Mouse (Mus musculus): ENCODE measurements around the gene Hoxb5. TPM values are rescaled to one million over a fixed set of nuclear protein-coding genes. Genes with fewer than 3 reads are reported as not detected.

The Hoxb5 gene
- total RNA-seq, 2 experiments from 2014 or later = 0.19 to 0.22 TPM

GRCm38 (mm10) chr11:96314671-96315343 is 11.7 kb downstream of the Hoxb5 start:
- peak in 1 of 2 experiments; percentile 30 for DNase-seq
- intact Hi-C loops (cut with DNase I) = loop anchor here (2.0 kb wide), 1 partner anchor 38 kb away; no protein-coding TSS in a partner anchor

GRCm38 (mm10) chr11:96315344-96315681 is 12.2 kb downstream of the Hoxb5 start:
- no peak for DNase-seq
- intact Hi-C loops (cut with DNase I) = loop anchor here (2.0 kb wide), 1 partner anchor 37 kb away; no protein-coding TSS in a partner anchor

- intact Hi-C loops (cut with DNase I) = no loop called here
- no peak for DNase-seq
Observed at GRCm38 (mm10) chr11:96316696-96317607, 13.8 kb downstream of the Hoxb5 start.

DNA sequence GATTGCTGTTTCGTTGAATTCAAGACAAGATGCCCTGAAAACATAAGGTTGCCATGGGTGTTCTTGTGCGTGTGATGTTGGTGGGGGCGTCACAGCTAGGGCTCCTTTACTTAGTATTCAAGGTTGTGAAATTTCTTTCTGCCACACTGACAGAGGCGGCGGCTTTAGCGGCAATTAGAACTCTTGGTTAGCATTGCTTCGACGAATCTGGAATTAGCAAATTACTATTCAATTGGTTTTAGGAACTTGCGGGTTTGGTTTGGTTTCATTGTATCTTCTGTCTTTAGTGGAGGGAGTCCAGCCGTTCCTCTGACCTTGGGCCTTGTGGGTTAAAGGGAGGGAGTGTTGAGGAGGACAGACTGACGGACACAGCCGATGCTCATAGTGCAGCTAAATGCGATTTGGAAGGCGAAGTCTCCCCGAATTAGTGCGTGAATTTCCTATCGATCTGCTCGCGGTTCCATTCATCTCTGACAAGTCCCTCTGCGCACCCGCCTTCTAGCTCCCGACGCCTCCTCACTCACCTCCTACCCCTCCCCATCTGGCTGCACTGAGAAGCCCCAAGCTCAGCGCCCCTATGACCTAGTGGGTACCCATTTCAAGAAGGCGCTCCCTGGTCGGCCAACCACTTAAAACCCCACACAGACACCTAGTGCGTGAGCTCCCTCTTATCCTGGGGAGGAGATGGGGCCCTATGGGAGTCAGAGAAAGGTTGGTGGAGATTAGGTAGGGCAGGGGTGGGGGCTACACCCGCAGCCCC is 14.7 kb downstream of the Hoxb5 start, which contains the start of gene Hoxb4:
Hoxb4 (plus strand) TSS at position 660 of the 760 bp plus-strand sequence.
- DNase-seq = no peak
- intact Hi-C loops (cut with DNase I) = no loop called here

DNA sequence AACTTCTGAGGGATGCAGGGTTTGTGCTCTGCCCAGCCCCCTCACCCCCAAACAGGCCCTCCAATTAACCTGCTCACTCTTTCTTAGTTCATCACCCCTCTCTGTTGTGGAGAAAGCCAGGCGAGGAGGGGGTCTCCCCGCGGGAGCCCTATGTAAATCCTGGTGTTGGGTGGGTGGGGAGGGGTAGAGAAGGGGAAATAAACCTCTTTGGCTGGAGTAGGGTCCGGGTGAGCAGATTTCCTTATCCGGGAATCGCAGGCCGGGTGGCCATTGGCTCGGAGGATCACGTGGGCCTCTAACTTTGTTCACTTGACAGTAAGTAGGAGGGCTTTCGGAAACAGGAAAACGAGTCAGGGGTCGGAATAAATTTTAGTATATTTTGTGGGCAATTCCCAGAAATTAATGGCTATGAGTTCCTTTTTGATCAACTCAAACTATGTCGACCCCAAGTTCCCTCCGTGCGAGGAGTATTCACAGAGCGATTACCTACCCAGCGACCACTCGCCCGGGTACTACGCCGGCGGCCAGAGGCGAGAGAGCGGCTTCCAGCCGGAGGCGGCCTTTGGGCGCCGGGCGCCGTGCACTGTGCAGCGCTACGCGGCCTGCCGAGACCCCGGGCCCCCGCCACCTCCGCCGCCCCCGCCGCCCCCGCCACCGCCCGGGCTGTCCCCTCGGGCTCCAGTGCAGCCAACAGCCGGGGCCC is 15.4 kb downstream of the Hoxb5 start:
- intact Hi-C loops (cut with DNase I) = no loop called here
- DNase-seq = peak in 1 of 2 experiments; percentile 46

GRCm38 (mm10) chr11:96319071-96319902 is 16.2 kb downstream of the Hoxb5 start:
- no peak for DNase-seq
- intact Hi-C loops (cut with DNase I) = no loop called here

DNA sequence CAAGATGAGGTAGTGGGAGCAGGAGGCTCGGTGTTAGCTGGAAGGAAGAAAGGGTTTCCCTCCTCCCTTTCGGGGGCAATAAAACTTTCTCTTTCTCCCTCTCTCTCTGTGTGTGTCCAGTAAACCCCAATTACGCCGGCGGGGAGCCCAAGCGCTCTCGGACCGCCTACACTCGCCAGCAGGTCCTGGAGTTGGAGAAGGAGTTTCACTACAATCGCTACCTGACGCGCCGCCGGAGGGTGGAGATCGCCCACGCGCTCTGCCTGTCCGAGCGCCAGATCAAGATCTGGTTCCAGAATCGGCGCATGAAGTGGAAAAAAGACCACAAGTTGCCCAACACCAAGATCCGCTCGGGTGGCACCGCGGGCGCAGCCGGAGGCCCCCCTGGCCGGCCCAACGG is 16.8 kb downstream of the Hoxb5 start:
- intact Hi-C loops (cut with DNase I) = no loop called here
- no peak for DNase-seq

GRCm38 (mm10) chr11:96320688-96321087 is 17.6 kb downstream of the Hoxb5 start:
- no peak for DNase-seq
- intact Hi-C loops (cut with DNase I) = no loop called here

DNA sequence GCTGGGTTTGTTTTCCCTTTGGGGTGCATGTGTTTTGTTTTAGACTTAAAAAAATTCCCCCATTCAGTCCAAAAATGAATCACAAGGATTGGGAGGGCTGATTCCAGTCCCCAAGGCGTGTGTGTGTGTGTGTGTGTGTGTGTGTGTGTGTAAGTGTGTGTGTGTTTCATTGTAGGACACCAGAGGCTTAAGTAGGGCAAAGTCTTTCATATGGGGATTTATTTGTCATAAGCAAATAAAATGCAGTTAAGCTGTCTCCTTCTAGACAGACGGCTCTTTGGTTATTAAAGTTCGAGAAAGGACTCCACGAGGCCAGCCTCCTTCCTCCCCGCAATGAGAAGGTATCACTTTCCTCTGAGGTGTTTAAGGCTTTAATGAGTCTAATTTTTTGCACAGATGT is 18.7 kb downstream of the Hoxb5 start:
- intact Hi-C loops (cut with DNase I) = no loop called here
- DNase-seq = no peak

DNA sequence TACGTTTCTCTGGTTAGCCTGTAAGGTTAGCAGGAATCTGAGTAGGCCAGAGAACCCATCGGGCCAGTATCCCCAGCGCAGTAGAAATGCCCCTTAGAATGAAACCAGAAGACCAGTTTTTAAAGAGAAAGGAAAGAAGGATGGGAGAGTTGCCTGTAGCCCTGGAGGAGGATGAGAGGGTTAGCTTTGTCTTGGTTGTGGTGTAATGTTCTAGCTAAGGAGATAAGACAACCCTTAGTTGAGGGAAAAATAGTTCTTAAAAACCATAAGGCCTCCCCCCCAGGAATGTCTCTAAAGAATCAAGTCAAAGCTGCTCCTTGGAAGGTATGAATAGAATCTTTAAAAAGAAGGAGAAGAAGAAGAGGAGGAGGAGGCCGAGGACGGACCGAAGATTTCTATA is 19.6 kb downstream of the Hoxb5 start:
- intact Hi-C loops (cut with DNase I) = no loop called here
- DNase-seq = no peak

DNA sequence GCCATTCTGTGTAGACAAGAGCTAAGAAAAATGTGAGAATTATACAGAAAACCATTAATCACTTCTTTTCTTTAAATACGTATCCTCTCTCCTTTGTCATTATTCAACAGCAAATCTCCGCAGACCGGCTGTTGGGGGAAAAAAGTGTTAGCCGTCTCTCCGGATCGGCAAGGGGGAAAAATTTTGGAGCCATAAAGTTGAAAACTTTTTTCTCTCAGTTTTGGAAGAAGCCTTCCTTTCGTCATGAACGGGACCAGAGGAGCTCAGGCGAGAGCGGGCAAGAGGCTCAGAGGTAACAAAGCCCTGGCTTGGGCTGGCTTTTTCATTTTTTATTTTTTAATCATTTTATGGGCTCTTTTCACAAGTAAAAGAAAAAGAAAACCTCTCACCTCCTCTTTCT is 20.0 kb downstream of the Hoxb5 start, which contains the start of gene Hoxb3:
Hoxb3 (plus strand) TSS at position 173 of the 400 bp plus-strand sequence.
- DNase-seq = no peak
- intact Hi-C loops (cut with DNase I) = no loop called here

- DNase-seq = no peak
- intact Hi-C loops (cut with DNase I) = no loop called here
Observed at GRCm38 (mm10) chr11:96324125-96324524, 21.0 kb downstream of the Hoxb5 start.

DNA sequence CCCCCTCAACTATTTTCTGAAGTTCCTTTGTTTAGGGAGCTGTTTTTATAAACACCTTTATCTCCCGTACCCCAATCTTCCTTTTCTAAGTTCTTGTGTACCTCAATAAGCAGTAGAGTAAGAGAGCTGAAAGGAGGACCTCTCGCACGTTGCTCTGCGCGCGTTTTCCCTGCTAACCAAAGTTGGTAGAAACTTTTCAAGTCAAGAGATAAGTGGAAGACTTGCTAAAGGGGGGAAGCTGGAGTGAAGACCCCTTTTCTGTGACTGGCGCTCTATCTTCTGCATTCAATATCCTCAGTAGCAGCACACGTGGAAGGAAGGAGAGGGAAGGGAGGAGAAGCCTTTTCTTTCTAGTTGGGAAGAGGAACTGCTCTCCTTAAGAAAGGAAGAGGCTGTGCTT is 21.8 kb downstream of the Hoxb5 start:
- intact Hi-C loops (cut with DNase I) = no loop called here

GRCm38 (mm10) chr11:96325747-96326212 is 22.6 kb downstream of the Hoxb5 start:
- no peak for DNase-seq
- intact Hi-C loops (cut with DNase I) = no loop called here

More for the DNA sequence above, 21.8 kb downstream of the Hoxb5 start:
- DNase-seq = no peak

- no peak for DNase-seq
- intact Hi-C loops (cut with DNase I) = no loop called here
Observed at GRCm38 (mm10) chr11:96326705-96327104, 23.6 kb downstream of the Hoxb5 start.

DNA sequence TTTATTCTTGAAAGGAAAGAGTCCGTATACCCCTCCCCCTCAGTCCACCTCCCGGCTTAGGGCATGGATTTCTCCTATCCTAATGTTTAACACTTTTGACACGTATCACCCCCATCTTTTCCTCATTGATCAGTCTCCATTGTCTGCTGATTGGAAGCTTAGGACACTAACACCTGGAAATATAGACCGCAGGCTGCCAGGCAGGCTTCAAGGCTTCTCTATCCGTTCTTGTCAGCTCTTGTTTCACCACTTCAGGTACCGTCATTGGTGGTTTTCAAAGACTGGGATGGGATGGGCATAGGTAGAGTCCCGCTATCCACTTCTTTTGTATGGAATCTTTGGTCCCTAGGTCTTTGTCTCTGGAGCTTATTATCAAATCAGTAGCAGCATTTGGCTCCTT is 24.0 kb downstream of the Hoxb5 start:
- DNase-seq = no peak
- intact Hi-C loops (cut with DNase I) = no loop called here

- DNase-seq = no peak
- intact Hi-C loops (cut with DNase I) = no loop called here
Observed at GRCm38 (mm10) chr11:96327750-96328149, 24.6 kb downstream of the Hoxb5 start.

DNA sequence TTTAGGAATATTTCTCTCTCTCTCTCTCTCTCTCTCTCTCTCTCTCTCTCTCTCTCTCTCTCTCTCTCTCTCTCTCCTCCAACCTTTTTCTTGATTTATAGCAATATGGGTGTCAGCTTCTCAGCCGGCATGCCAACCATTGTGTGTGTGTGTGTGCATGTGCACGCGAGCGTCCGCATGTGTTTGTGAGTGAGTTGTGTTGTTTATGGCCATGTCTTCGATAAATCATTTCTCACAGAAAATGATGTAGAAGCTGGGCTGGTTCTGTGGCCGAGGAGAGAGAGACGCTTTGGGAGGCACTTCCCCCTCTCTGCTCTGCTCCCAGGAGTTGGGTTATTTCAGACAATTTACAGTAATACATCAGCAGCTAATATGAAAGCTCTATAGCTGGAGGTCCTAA is 25.5 kb downstream of the Hoxb5 start:
- intact Hi-C loops (cut with DNase I) = no loop called here
- DNase-seq = no peak

- intact Hi-C loops (cut with DNase I) = no loop called here
- no peak for DNase-seq
Observed at GRCm38 (mm10) chr11:96332105-96332504, 29.0 kb downstream of the Hoxb5 start.

Data from heart, postnatal 36 days (tissue).